Mouse (Mus musculus) embryonic stem cell, embryonic (primary cell): ENCODE measurements around the gene Dcdc2a.

Experiments
- CTCF ChIA-PET, 4 experiments: fragments of 300-600 bp in 2 of 4; fragments of 350-600 bp in 2 of 4; sonication (Branson Sonifier 250); formaldehyde crosslinking; loops; one replicate each; lab custom pipeline; 2022; ENCODE audit warnings: inconsistent platforms in 2 of 4; lab: Charles Lee
- POLR2A ChIA-PET, 4 experiments: fragments of 300-600 bp in 2 of 4; fragments of 350-600 bp in 2 of 4; sonication (Branson Sonifier 250); formaldehyde crosslinking; loops; one replicate each; lab custom pipeline; 2022; ENCODE audit warnings: antibody characterized with exemption in 4 of 4, inconsistent platforms in 1 of 4; lab: Charles Lee

Gene Dcdc2a

DNA sequence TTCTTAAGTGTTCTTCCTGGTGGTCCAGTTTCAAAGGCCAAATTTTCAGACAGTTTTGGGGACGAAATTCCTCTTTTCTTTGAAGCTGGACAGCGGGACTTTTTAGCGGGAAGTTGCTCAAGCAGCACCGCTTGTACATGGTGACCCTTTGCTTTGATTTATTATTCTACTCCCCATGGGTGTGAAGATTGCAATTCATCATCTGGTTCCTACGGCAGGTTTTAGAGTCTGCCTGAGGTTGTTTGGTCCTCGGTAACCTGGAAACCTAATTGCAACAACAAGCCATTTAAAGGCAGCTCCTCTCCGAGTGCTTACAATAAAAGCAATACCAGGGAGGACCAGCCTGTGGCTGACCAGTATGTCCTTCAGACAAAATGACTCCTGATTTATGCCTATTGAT lies 21.5 kb downstream of the Dcdc2a start:
- CTCF ChIA-PET, result no interaction called here
- POLR2A ChIA-PET, result no interaction called here

DNA sequence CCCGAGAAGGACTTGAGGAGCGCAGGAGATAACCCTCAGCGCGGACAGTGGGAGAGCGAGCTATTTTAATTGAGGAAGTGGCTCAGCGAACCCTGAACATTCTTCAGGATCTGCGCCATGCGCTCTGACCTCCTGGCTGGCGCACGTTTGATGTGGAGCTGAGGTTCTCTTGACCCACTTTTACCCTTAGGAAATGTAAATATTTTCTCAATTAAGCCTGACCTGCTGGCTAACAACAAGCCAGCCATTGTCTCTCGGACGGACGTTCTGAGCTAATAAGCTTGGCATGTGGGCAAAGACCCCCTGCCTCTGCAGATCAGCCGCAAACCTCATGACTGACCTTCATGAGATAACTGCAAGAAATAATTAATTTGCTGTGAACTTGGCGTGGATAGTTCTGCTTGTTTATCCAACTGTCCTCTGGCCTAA lies 27.4 kb downstream of the Dcdc2a start:
- ChIA-PET CTCF (interaction anchor here in 1 of 4 experiments (1.1 kb wide), 1 partner anchor 28 kb away, joined by 4 read pairs; no protein-coding TSS in a partner anchor), POLR2A (interaction anchor here in 1 of 4 experiments (1.7 kb wide), 1 partner anchor 28 kb away, joined by 5 read pairs; the partner anchor contains the start of gene Dcdc2a)

DNA sequence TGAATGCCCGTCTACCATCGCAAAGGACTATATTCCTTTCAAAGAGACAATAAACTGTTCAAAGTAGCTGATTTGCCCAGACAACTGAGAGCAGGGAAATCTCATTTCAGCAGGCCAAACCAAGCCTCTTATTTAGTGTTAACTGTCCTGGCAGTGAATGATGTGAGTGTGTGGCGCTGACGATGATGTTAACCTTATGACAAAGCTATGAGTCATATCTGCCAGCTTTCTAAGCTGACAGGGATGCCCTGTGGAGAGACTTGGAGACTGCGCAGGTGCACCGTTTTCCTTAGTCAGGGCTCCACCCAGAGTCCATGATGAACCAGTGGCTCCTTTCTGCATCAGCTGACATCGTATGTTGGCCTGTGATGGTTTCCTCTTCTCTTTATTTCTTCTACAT lies 29.3 kb downstream of the Dcdc2a start:
- ChIA-PET CTCF (no interaction called here), POLR2A (no interaction called here)

DNA sequence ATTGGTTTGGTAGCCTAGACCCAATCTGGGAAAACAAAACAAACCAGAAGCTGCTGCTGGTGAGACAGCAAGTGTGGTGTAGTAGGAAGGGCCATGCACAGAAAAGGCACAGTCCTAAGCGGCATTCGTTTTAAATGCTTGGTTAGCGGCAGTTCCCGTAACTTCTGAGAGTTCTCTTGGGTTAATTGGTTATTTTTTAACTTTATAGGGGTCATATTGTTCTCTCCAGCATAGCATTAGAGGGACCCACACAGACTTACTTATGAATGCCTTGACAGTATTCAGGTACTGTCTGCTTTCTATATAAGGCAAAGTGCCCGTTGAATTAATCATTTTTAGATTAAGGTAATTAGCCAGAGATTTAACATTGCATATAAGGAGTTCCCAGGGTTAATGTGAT lies 35.5 kb downstream of the Dcdc2a start:
- ChIA-PET POLR2A (interaction anchor here in 1 of 4 experiments (0.6 kb wide), 1 partner anchor 592 kb away, joined by 3 read pairs; no protein-coding TSS in a partner anchor), CTCF (no interaction called here)

DNA sequence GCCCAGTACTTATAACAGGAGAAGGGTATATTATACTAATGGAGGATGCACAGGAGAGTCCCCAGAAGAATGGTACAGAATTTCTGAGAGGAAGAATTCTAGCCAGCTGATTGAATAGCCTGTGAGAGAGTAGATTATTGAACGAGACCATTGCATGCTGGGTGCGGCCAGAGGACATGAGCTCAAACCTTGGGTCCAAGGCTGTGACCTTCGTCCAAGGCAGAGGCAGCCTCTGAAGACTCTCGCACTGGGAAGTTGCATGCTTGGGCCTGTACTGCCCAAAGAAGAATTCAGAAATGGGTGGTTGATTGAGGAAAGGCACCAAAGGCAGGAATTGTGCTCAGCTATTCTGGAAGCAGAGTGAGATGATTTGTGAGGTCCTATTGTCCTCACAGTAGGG lies 38.0 kb downstream of the Dcdc2a start:
- ChIA-PET CTCF (interaction anchor here in 1 of 4 experiments (0.6 kb wide), 1 partner anchor 41 kb away, joined by 3 read pairs; no protein-coding TSS in a partner anchor), POLR2A (interaction anchor here in 1 of 4 experiments (1.4 kb wide), 1 partner anchor 12 kb away, joined by 3 read pairs; no protein-coding TSS in a partner anchor)

DNA sequence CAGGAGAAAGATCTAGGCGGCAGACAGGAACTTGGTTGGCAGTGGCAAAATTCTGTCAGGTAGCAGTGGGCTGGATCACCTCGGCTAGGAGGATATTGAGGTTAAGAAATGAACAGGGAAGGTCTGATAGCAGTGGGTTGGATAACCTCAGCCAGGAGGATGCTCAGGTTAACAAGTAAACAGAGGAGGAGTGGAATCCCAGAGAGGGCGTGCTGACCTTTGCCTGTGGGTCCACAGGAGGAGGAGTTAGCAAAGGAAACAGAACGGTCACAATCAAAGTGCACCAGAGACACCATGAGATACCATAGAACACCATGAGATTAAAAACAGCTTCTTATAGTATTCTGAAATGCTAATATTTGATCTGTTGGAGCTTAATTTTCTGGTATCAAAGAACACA lies 38.6 kb downstream of the Dcdc2a start:
- CTCF ChIA-PET, result interaction anchor here in 1 of 4 experiments (0.6 kb wide), 1 partner anchor 42 kb away, joined by 3 read pairs; no protein-coding TSS in a partner anchor

DNA sequence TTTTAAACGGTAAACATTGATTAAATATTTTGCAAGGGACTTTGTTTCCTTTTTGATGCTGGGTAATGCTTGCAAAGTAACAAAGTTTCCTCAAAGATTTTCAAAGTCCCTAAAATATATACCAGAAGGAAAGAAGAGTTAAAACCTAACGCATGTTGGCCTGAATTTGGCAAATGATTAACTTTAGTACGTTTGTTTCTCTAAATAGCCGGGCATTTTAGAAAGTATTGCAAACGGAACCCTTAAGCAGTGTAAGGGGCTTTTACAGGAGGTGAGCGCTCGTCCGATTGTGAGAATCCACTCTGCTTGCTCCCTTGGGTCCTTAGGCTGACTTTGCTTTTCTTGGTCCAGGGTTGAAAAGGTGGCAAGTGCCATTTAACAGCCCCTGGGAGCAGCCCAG lies 41.5 kb downstream of the Dcdc2a start:
- POLR2A ChIA-PET, result no interaction called here
- CTCF ChIA-PET, result no interaction called here

More for the DNA sequence above, 38.6 kb downstream of the Dcdc2a start:
- POLR2A ChIA-PET, result interaction anchor here in 1 of 4 experiments (1.4 kb wide), 1 partner anchor 13 kb away, joined by 3 read pairs; no protein-coding TSS in a partner anchor

DNA sequence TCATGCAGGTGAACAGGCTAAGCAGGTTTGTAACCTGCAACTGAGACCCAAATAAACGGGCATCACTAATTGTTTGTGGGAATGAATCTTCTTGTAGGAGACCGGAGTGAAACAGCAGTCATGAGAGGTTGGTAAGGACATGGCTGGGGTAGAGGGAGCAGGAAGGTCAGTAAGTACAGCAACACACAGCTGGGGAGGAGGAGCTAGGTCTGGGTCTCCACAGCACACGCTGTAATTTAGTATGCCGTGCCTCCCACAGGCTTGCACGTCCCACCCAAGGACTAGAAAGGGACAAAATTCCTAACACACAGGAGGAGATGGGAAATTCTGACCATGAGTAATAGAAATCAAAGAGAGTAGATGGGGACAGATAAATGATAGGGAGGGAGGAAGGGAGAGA lies 42.8 kb downstream of the Dcdc2a start:
- CTCF ChIA-PET, result no interaction called here
- POLR2A ChIA-PET, result no interaction called here

DNA sequence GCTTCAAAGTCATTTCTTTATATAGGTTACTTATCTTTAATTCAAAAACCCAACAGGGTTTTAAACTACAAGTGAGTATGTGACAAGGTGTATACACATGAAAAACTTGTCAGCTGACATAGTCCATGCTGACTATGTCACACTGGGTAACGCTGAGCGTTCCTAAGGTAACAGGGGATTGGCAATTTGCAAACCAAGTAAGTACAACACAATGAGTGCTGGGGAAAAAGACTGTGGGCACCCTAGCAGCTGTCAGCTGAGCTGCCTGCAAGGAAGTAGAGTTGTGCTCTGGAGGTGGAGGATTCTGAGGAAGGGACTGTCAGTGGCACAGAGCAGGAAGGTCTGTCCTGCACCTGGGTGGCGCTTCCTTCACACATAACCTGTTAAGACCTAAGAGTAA lies 43.7 kb downstream of the Dcdc2a start:
- ChIA-PET POLR2A (no interaction called here), CTCF (no interaction called here)

DNA sequence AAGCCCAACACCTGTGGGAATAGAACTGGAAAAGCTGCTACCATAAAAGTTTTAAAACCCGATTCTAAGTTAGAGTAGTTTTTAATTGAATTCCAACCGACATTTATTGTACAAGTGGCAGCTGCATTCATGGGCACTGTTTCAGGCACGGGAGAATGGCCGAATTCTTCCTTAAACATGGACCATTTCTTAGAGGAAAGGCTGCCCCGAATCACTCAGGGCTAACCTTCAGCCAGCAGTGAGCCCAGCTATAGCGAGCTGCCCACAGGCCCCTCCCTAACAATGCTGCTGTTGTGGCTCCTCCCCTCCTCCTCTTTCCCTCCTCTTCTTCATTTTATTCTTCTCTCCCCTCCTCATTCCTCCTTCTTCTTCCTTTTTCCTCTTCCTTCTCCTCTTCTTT lies 44.8 kb downstream of the Dcdc2a start:
- CTCF ChIA-PET, result interaction anchor here in 1 of 4 experiments (1.0 kb wide), 1 partner anchor 15 kb away, joined by 4 read pairs; no protein-coding TSS in a partner anchor
- POLR2A ChIA-PET, result no interaction called here

DNA sequence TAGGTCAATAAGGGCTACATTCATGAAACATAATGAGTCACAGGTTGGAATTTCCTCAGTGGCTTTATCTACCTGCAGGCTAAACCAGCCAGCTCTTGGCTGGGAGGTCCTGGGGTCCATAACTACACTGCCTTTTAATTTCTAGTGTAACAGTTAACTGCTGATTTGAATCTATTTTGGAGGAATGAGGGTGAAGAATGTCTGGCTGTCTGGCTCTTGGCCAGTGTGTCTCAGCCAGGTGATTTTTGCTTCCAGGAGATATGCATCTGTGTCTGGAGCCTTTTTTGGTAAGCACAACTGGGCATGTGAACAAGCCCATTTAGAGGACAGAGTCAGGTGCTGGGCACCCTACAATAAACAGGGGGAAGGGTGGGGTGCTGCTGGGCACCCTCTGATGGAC lies 49.9 kb downstream of the Dcdc2a start:
- CTCF ChIA-PET, result no interaction called here
- POLR2A ChIA-PET, result no interaction called here

DNA sequence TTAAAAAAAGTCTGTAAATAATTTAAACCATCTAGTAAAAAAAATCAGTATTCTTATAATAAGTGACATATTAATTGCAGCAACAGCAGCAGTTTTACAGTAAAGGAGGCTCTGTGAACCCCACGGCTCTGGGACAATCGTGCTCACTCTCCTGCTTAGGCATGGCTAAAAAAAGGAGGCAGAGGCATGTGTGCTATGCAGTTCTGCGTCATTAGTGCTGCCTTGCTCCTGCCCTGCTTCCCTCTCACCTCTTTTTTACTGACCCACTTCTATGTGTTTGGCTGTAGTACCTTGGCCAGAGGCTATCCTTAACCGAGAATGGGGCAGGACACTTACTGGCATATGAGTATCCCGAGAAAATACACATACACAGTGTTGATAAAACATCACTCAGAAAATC lies 50.9 kb downstream of the Dcdc2a start:
- POLR2A ChIA-PET, result no interaction called here
- CTCF ChIA-PET, result no interaction called here

DNA sequence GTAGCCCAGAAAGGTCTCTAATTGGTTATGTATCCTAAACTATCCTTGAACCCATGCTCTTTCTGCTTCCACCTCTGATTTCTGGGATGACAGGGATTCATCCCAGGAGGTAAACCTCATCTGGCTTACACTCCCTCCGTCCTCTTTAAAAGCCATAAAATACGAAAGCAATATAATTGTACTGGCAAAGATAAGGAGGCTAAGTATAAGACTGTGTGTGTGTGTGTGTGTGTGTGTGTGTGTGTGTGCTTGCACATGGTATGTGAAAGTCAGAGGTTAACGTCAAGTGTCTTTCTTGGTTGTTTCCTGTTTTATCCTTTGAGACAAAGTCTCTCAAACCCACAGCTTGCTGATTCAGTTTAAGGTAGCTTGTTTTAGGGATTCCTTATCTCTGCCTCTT lies 52.5 kb downstream of the Dcdc2a start:
- POLR2A ChIA-PET, result no interaction called here
- CTCF ChIA-PET, result no interaction called here

DNA sequence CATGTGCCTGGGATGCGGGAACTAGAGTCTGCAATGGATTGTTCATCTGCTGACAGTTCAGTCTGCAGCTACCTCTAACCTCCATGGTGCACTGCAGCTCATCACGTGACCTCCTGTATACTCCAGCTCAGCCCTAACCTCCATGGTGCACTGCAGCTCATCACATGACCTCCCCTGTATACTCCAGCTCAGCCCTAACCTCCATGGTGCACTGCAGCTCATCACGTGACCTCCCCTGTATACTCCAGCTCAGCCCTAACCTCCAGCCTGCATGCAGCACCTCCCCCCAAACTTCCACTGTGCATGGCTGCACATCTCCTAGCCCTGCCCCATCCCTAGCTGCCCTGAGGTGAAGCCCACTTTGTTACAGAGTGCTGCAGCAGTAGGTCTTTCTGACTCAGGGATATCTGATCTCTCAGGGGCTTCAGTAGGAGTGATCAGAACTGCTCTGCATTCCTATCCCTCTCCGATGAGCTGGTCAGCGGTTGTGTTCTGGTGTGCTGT lies 54.8 kb downstream of the Dcdc2a start:
- ChIA-PET CTCF (interaction anchor here in 1 of 4 experiments (0.8 kb wide), 1 partner anchor 26 kb away, joined by 3 read pairs; no protein-coding TSS in a partner anchor), POLR2A (interaction anchor here in 2 of 4 experiments (0.5 to 0.6 kb wide), 2 partner anchors 141 to 239 kb away, joined by 3 read pairs; no protein-coding TSS in a partner anchor)

DNA sequence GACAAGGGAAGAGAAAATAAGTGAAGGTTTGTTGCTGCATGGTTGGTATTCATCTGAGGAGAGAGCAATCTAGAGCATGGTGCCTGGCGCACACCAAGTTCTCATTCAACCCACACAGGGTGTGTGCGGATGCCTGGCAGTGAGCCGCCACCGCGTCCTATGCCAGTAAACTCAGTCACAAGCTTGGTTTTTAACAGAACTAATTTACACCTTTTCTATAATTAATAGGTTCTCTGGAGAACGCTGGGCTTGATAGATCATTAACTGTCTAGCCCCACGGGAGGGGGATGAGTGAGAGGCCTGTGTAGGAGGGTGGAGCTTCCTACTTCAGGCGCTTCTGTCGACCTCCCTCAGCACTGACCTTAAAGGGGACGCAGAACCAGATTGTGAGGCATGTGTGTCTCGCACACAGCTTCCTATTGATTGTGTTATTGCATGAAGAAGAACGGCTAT lies 59.7 kb downstream of the Dcdc2a start:
- ChIA-PET POLR2A (interaction anchor here in 3 of 4 experiments (0.7 to 1.4 kb wide), 5 partner anchors 60 to 528 kb away, joined by 3 to 5 read pairs (median 3); no protein-coding TSS in a partner anchor), CTCF (interaction anchor here (0.6 to 1.8 kb wide), 32 partner anchors 14 to 339 kb away, joined by 3 to 19 read pairs (median 4); partner anchors contain the start of gene Aldh5a1 (in 2 of the 4))

DNA sequence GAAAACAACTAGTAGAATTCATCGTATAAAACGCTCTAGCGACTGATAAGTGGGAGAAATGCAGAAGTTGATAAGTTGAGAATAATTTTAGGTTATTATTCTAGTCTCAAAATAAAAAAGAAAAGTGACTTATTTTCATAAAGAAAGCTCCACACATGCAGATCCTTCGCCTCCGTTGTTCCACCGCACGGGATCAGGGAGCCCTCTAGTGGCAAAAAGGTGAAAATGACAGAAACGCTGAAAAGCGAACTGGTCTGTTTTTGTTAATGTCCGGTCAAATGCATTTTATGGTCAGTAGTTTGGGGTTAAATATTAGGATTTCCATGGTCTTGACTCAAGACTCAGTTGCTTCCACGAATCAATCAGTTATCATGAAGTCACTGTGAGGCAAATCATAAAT lies 60.2 kb downstream of the Dcdc2a start:
- ChIA-PET CTCF (interaction anchor here (0.6 to 1.8 kb wide), 30 partner anchors 14 to 340 kb away, joined by 3 to 19 read pairs (median 4); partner anchors contain the start of gene Aldh5a1 (in 2 of the 4)), POLR2A (interaction anchor here in 2 of 4 experiments (1.0 to 1.4 kb wide), 2 partner anchors 61 to 119 kb away, joined by 3 read pairs; no protein-coding TSS in a partner anchor)

DNA sequence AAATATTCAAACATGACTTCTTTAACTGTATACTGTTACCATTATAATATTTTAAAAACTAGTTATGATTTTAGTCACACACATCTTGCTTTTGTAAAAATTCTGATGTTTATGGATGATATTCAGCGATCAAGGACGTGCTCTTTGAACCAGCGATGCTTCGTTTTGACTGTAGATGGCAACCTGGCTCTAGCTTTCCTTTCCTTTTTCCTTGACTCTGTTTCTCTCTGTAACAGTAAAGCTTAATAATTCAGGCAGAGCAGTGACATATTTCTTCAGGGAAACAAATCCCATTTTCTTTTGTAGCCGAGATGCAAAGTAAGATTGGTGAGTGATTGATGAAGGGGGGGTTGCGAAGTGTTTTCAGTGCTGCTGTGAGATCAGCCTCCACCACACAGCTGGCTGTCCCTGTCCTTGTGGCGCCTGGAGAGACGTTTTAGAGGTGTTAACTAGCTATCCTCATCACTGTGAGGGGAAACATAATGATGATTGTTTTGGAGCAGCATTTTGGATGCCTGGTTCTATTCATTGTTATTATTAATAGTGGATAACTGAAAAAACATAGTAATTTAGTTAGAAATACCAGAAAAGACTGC lies 67.0 kb downstream of the Dcdc2a start:
- POLR2A ChIA-PET, result interaction anchor here in 1 of 4 experiments (0.6 kb wide), 1 partner anchor 18 kb away, joined by 3 read pairs; no protein-coding TSS in a partner anchor
- CTCF ChIA-PET, result no interaction called here

DNA sequence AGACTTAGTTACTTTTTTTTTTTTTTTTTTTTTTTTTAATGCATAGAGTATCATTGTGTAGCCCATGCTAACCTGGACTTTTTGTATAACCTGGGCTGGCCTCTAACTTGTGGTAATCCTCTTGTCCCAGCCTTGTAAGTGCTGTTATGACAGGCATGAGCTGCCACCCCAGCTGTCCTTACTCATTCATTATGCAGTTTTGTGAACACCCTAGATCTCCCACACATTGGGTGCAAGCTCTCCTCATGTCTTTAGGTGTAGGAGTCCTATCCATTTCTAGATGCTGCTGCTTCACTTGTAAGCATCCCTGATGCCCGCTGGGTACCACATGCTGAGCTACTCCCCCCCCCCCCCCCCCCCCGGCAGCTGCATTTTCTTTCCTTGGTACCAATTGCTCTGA lies 71.4 kb downstream of the Dcdc2a start:
- ChIA-PET POLR2A (no interaction called here), CTCF (interaction anchor here in 1 of 4 experiments (0.6 kb wide), 1 partner anchor 139 kb away, joined by 7 read pairs; no protein-coding TSS in a partner anchor)

DNA sequence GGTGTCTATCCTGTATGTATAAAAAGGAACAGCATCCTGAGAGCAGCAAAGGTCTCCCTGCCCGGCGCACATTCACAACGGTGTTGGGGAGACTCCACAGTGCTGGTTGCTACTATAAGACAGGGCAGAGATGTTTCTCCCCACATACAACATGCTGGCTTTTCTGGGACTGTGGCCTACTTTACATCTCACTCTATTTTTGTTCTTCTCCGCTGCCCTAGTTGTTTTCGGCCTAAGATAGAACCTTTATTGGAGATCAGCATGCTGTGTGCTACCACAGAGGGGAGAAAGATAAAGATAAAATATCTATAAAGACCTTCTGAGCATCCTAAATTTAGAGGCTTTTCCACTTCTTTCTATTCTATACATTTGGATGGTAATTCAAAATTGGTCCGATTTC lies 72.0 kb downstream of the Dcdc2a start:
- ChIA-PET POLR2A (no interaction called here), CTCF (interaction anchor here in 1 of 4 experiments (0.6 kb wide), 1 partner anchor 139 kb away, joined by 7 read pairs; no protein-coding TSS in a partner anchor)

DNA sequence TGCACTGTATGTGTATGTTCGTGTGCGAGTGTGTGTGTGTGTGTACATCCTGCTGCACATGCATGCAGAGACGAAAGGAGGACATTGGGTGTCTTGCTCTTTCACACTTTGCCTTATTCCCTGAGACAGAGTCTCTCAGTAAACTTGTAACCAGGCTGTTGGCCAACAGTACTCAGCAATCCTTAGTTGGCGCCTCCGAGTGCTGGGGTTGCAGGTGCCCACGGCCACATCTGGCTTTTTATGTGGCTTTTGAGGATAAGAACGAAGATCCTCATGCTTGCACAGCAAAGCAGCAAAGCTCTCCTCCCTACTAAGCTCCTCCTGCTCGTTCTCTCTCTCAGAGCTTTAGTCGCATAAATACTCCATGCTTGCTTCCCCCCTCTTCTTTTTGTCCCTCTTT lies 73.0 kb downstream of the Dcdc2a start:
- ChIA-PET CTCF (no interaction called here), POLR2A (no interaction called here)
